ENCODE assay signal across 12 mouse cellular contexts in genomic region chr11:71144661-71145060, GRCm38 (mm10). TPM values are rescaled to one million over a fixed set of nuclear protein-coding genes. Genes with fewer than 3 reads are reported as not detected.
DNase-seq lines count a peak whose midpoint lies in the region; ATAC-seq and TF ChIP-seq lines count a peak whose summit lies in the region.
"Had no signal": no experiment of that assay in that cellular context is flagged by ENCODE, and none has a peak within 500 bp of the region (broad histone marks: within the 10 kb centered on the region; RNA-seq: fewer than 3 reads in every experiment).

Gene Nlrp1a (minus strand): TSS chr11:71144704.

- H3K9me3 ChIP-seq in embryonic facial prominence, embryonic 14.5 days (ENCODE audit: control insufficient read depth, low read length): no peaks in the 10 kb centered on the region
- no peaks in the 10 kb centered on the region for H3K9me3 ChIP-seq in embryonic facial prominence, embryonic 10.5 days
- no peaks in the 10 kb centered on the region for H3K9me3 ChIP-seq in liver, embryonic 12.5 days (replicated peaks)
- H3K9me3 ChIP-seq in hindbrain, embryonic 11.5 days (ENCODE audit: control insufficient read depth, low read length): no peaks in the 10 kb centered on the region
- H3K9me3 ChIP-seq: forebrain, embryonic 12.5 days had no signal

- no peaks in the 10 kb centered on the region for H3K79me2 ChIP-seq in liver, adult 2 months (ENCODE audit: control insufficient read depth, insufficient read depth, low read length)

- no peak within 1 kb of the TSS for H3K27ac ChIP-seq in embryonic facial prominence, embryonic 14.5 days (replicated peaks; ENCODE audit: low read depth, low read length)
- no peak within 1 kb of the TSS for H3K27ac ChIP-seq in embryonic facial prominence, embryonic 10.5 days (replicated peaks)
- H3K27ac ChIP-seq in liver, adult 2 months (replicated peaks; ENCODE audit: insufficient read depth, low read depth, low read length): no peak within 1 kb of the TSS
- H3K27ac ChIP-seq in liver, embryonic 12.5 days: no peak within 1 kb of the TSS
- H3K27ac ChIP-seq in hindbrain, embryonic 11.5 days (ENCODE audit: low read depth, low read length): no peak within 1 kb of the TSS
- H3K27ac ChIP-seq: forebrain, embryonic 12.5 days had no signal

- H3K36me3 ChIP-seq in embryonic facial prominence, embryonic 14.5 days (ENCODE audit: control insufficient read depth, insufficient read depth, low read length): no peaks in the 10 kb centered on the region
- no peaks in the 10 kb centered on the region for H3K36me3 ChIP-seq in embryonic facial prominence, embryonic 10.5 days (replicated peaks)
- no peaks in the 10 kb centered on the region for H3K36me3 ChIP-seq in liver, adult 2 months (ENCODE audit: control insufficient read depth, insufficient read depth, low read length)
- no peaks in the 10 kb centered on the region for H3K36me3 ChIP-seq in liver, embryonic 12.5 days
- no peaks in the 10 kb centered on the region for H3K36me3 ChIP-seq in hindbrain, embryonic 11.5 days (ENCODE audit: control insufficient read depth, insufficient read depth, low read length)
- H3K36me3 ChIP-seq: forebrain, embryonic 12.5 days had no signal

- no peak within 1 kb of the TSS for H3K4me2 ChIP-seq in embryonic facial prominence, embryonic 14.5 days (ENCODE audit: low read depth, low read length)
- H3K4me2 ChIP-seq in liver, embryonic 12.5 days: no peak within 1 kb of the TSS
- no peak within 1 kb of the TSS for H3K4me2 ChIP-seq in hindbrain, embryonic 11.5 days (replicated peaks; ENCODE audit: low read depth, low read length)
- H3K4me2 ChIP-seq: forebrain, embryonic 12.5 days had no signal

- no peak for ATAC-seq in embryonic facial prominence, embryonic 14.5 days (ENCODE audit: low read depth)
- no peak for ATAC-seq in liver, embryonic 12.5 days
- no peak for ATAC-seq in hindbrain, embryonic 11.5 days (ENCODE audit: low FRiP score)

- DNase-seq in embryonic facial prominence, embryonic 14.5 days (ENCODE audit: low spot score): peak; percentile 1
- DNase-seq in embryonic facial prominence, embryonic 10.5 days (ENCODE audit: low spot score): no peak
- peak; percentile 33 for DNase-seq in liver, adult 2 months (ENCODE audit: extremely low read depth, low read depth, low spot score)
- DNase-seq in lung, postnatal 25 days (ENCODE audit: low spot score): peak; percentile 48
- peak; percentile 19 for DNase-seq in thymus, postnatal 14 days
- no peak for DNase-seq in hindbrain, embryonic 11.5 days (ENCODE audit: low spot score)
- DNase-seq in urinary bladder, postnatal 14 days (ENCODE audit: low spot score): no peak
- DNase-seq: cerebellum, adult 2 months; right cerebral cortex, postnatal 14 days had no signal

- no peak within 1 kb of the TSS for H3K9ac ChIP-seq in embryonic facial prominence, embryonic 14.5 days (ENCODE audit: low read depth, low read length)
- H3K9ac ChIP-seq in liver, adult 2 months (ENCODE audit: low read depth, low read length): no peak within 1 kb of the TSS
- no peak within 1 kb of the TSS for H3K9ac ChIP-seq in liver, embryonic 12.5 days
- no peak within 1 kb of the TSS for H3K9ac ChIP-seq in hindbrain, embryonic 11.5 days (ENCODE audit: low read depth, low read length)
- H3K9ac ChIP-seq: forebrain, embryonic 12.5 days had no signal

- H3K4me1 ChIP-seq in embryonic facial prominence, embryonic 14.5 days (ENCODE audit: control insufficient read depth, insufficient read depth, low read length): no peaks in the 10 kb centered on the region
- no peaks in the 10 kb centered on the region for H3K4me1 ChIP-seq in embryonic facial prominence, embryonic 10.5 days
- H3K4me1 ChIP-seq in liver, adult 2 months (ENCODE audit: control insufficient read depth, insufficient read depth, low read length): no peaks in the 10 kb centered on the region
- no peaks in the 10 kb centered on the region for H3K4me1 ChIP-seq in liver, embryonic 12.5 days
- H3K4me1 ChIP-seq in hindbrain, embryonic 11.5 days (replicated peaks; ENCODE audit: control insufficient read depth, insufficient read depth, low read length): no peaks in the 10 kb centered on the region
- H3K4me1 ChIP-seq: forebrain, embryonic 12.5 days had no signal

- no peak within 1 kb of the TSS for H3K4me3 ChIP-seq in embryonic facial prominence, embryonic 14.5 days (ENCODE audit: low read depth, low read length)
- no peak within 1 kb of the TSS for H3K4me3 ChIP-seq in embryonic facial prominence, embryonic 10.5 days
- H3K4me3 ChIP-seq in liver, adult 2 months (ENCODE audit: insufficient read depth, low read depth, low read length): no peak within 1 kb of the TSS
- no peak within 1 kb of the TSS for H3K4me3 ChIP-seq in liver, embryonic 12.5 days
- no peak within 1 kb of the TSS for H3K4me3 ChIP-seq in hindbrain, embryonic 11.5 days (ENCODE audit: low read depth, low read length)
- H3K4me3 ChIP-seq: forebrain, embryonic 12.5 days had no signal

- TF ChIP-seq POLR2A in liver, adult 2 months (IDR thresholded peaks at IDR 0.05; ENCODE audit: extremely low read depth, insufficient read depth, low read length): no peak

- H3K27me3 ChIP-seq in embryonic facial prominence, embryonic 14.5 days (replicated peaks; ENCODE audit: control insufficient read depth, insufficient read depth, low read length): no peaks in the 10 kb centered on the region
- no peaks in the 10 kb centered on the region for H3K27me3 ChIP-seq in embryonic facial prominence, embryonic 10.5 days (replicated peaks; ENCODE audit: low read depth, poor library complexity, severe bottlenecking)
- H3K27me3 ChIP-seq in liver, adult 2 months (ENCODE audit: control insufficient read depth, insufficient read depth, low read length): 0 out of 2 replicates have a peak, but pooled peaks cover 3% of the 10 kb centered on the region
- H3K27me3 ChIP-seq in liver, embryonic 12.5 days (replicated peaks): no peaks in the 10 kb centered on the region
- no peaks in the 10 kb centered on the region for H3K27me3 ChIP-seq in hindbrain, embryonic 11.5 days (ENCODE audit: control insufficient read depth, insufficient read depth, low read length)
- H3K27me3 ChIP-seq: forebrain, embryonic 12.5 days had no signal

- 75% methylated on average over 3 of the region's 3 CpGs for WGBS in embryonic facial prominence, embryonic 14.5 days
- 85% methylated on average over 3 of the region's 3 CpGs for WGBS in embryonic facial prominence, embryonic 10.5 days
- 69% methylated on average over 3 of the region's 3 CpGs for WGBS in liver, adult 2 months
- 25% methylated on average over 3 of the region's 3 CpGs for WGBS in liver, embryonic 12.5 days (ENCODE audit: insufficient replicate concordance)
- 81% methylated on average over 3 of the region's 3 CpGs for WGBS in hindbrain, embryonic 11.5 days

- no peak for TF ChIP-seq CTCF in liver, adult 2 months (IDR thresholded peaks at IDR 0.05; ENCODE audit: low read depth, low read length)

RNA-seq across cellular contexts. Expression of gene Nlrp1a, which starts in this region (rescaled TPM):
- 0.26 TPM in 1 of 2 replicates, not detected in the other for polyA plus RNA-seq in embryonic facial prominence, embryonic 14.5 days (2014; fragmentation: Nextera tagmentation; extraction: Ambion mirVana)
- 0.06 TPM in 2 replicates for polyA plus RNA-seq in embryonic facial prominence, embryonic 10.5 days (2016; fragmentation: Nextera tagmentation; extraction: Ambion mirVana)
- 0.09 and 0.20 TPM in 2 replicates for total RNA-seq in liver, adult 2 months (2014; rRNA removed)
- polyA plus RNA-seq in liver, adult 2 months (2012; rRNA removed): 0.04 TPM in 1 of 2 replicates, not detected in the other
- polyA plus RNA-seq in liver, embryonic 12.5 days (2016; fragmentation: Nextera tagmentation; extraction: Ambion mirVana): 0.10 and 0.12 TPM in 2 replicates
- 0.04 and 0.15 TPM in 2 replicates for polyA plus RNA-seq in hindbrain, embryonic 11.5 days (2014; fragmentation: Nextera tagmentation; extraction: Ambion mirVana)
- polyA plus RNA-seq: C2C12; cerebellum, adult 2 months had no signal

Comparison
In these comparisons a context has a peak if more than half of its experiments do, and no peak if none do; other contexts are left out.
1. Peak in DNase-seq in embryonic facial prominence, embryonic 14.5 days; RNA of the gene not detected or under 1 TPM.
2. Peak in DNase-seq in liver, adult 2 months; RNA of the gene not detected or under 1 TPM.
3. DNase-seq: peak in lung, postnatal 25 days (single experiment) and thymus, postnatal 14 days (single experiment); none in embryonic facial prominence, embryonic 10.5 days (single experiment), hindbrain, embryonic 11.5 days (single experiment) and urinary bladder, postnatal 14 days (single experiment).